Mouse (Mus musculus) small intestine, adult 2 months (tissue): ENCODE measurements around the gene Itga9. TPM values are rescaled to one million over a fixed set of nuclear protein-coding genes. Genes with fewer than 3 reads are reported as not detected.

ENCODE experiments used
- H3K27ac ChIP-seq: fragments of 200-500 bp; 2 replicates; pipeline ENCODE4 v1.5.1; 2012; ENCODE audit warnings: low read depth, low read length, control low read depth, inconsistent platforms; ENCODE audit not compliant: insufficient read depth
- H3K27me3 ChIP-seq: fragments of 200-500 bp; 2 replicates; pipeline ENCODE4 v1.6.1; 2012; ENCODE audit warnings: mild to moderate bottlenecking, moderate library complexity, low read length, inconsistent platforms; ENCODE audit not compliant: control insufficient read depth, insufficient read depth
- H3K36me3 ChIP-seq: fragments of 200-500 bp; 2 replicates; pipeline ENCODE4 v1.6.1; 2012; ENCODE audit warnings: mild to moderate bottlenecking, low read length, control low read depth, inconsistent platforms; ENCODE audit not compliant: control insufficient read depth, insufficient read depth
- H3K4me1 ChIP-seq: fragments of 200-500 bp; 2 replicates; pipeline ENCODE4 v1.6.1; 2012; ENCODE audit warnings: low read length, inconsistent platforms, mixed read lengths; ENCODE audit not compliant: control insufficient read depth, insufficient read depth, insufficient read length
- H3K4me3 ChIP-seq: fragments of 200-500 bp; 2 replicates; pipeline ENCODE4 v1.5.1; 2012; ENCODE audit warnings: low read depth, mild to moderate bottlenecking, control low read depth, inconsistent platforms, low read length, moderate library complexity
- CTCF ChIP-seq: fragments of 200-500 bp; IDR thresholded peaks from 2 replicates; pipeline ENCODE4 v1.5.1; 2012; ENCODE audit warnings: low read depth, mild to moderate bottlenecking, control low read depth, inconsistent platforms, low read length, moderate library complexity, mixed read lengths; ENCODE audit not compliant: insufficient replicate concordance, insufficient read length; ENCODE audit errors: extremely low read depth
- POLR2A ChIP-seq: fragments of 200-500 bp; IDR thresholded peaks from 2 replicates; pipeline ENCODE4 v1.6.1; 2012; ENCODE audit warnings: low read depth, mild to moderate bottlenecking, control low read depth, inconsistent platforms, low read length, moderate library complexity
- WGBS: fragments of 180-500 bp; shearing (Covaris S2); methylation state at CpG from one replicate; pipeline ENCODE4 v1.1.7; 2018; 5-methylcytosine and 5-hydroxymethylcytosine counted together
- polyA plus RNA-seq: library from polyadenylated mRNA; depleted of rRNA; stranded (reverse); fragments of >200 nt; gene quantifications from 2 replicates; pipeline ENCODE4 v1.2.3, GENCODE M21; 2012; rRNA removed

Gene Itga9
- polyA plus RNA-seq, 1 experiment = 8.0 TPM

DNA sequence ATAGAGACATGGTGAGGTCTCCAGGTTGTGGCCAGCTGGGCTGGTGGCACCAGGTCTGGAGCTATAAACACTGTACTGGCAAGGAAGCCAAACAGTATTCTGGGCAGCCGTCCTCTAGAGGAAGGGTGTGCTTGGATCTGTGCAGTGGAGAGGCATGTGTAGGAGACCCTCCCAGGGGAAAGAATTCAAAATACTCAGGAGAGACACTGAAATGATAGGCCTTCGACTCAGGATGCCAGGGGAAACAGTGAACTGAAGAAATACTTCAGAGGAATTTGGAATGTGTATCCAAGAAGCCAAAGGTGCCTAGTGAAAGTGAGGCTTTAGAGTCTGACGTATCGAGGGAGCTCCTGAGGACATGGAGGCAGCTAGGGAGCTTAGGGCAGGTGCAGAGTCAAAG lies 343.2 kb downstream of the Itga9 start:
- no peak for TF ChIP-seq CTCF
- no peak for TF ChIP-seq POLR2A
- no peaks in the 10 kb centered on the region for H3K27me3 ChIP-seq
- no peak overlapping the region for H3K4me3 ChIP-seq
- H3K36me3 ChIP-seq = no peaks in the 10 kb centered on the region
- WGBS = 57% methylated on average over 4 of the region's 4 CpGs
- no peak overlapping the region for H3K27ac ChIP-seq
- peaks cover 3% of the 10 kb centered on the region; the same call in 1 of the 2 replicates for H3K4me1 ChIP-seq

DNA sequence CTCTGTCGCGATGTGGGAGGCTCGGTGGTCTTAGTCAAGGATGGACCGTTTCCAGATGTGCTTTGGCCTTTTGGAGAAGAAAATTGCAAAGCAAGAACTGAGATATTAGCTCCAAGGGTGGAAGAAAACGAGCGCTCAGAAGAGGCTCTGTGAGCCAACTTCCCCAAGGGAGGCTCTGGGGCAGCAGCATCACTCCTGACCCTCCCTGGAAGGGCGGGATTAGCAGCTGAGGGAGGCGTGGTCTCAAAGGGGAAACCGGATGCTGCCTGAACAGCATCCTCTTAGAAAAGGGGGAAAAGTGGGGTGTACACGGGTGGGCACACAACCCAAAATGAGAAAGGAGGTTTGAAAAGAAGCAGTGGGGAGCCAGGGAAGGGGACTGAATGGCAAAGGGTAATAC lies 343.6 kb downstream of the Itga9 start:
- H3K4me3 ChIP-seq = no peak overlapping the region
- H3K27ac ChIP-seq = no peak overlapping the region
- WGBS = 49% methylated on average over 10 of the region's 10 CpGs
- TF ChIP-seq CTCF (no peak), POLR2A (no peak)
- no peaks in the 10 kb centered on the region for H3K36me3 ChIP-seq
- H3K4me1 ChIP-seq = 0 out of 2 replicates have a peak, but pooled peaks cover 3% of the 10 kb centered on the region
- H3K27me3 ChIP-seq = no peaks in the 10 kb centered on the region

Other genes with a start within 250 kb of the Itga9 start
- 0.11 TPM in 1 of 2 replicates, not detected in the other for gene Eomes, start 128.5 kb upstream of the Itga9 start, polyA plus RNA-seq
- gene Golga4, start 100.4 kb upstream of the Itga9 start, polyA plus RNA-seq = 9.8 and 17.8 TPM in 2 replicates